Mouse (Mus musculus): ENCODE results near the gene Snrnp35.
A peak's percentile ranks its signal among the peaks of the same experiment; 100 is the strongest.
"Not testable (repeated sequence)": the region's sequence is repeated elsewhere in the genome, so short reads cannot be mapped to it uniquely, and the experiment has no call there.

Gene Snrnp35

DNA sequence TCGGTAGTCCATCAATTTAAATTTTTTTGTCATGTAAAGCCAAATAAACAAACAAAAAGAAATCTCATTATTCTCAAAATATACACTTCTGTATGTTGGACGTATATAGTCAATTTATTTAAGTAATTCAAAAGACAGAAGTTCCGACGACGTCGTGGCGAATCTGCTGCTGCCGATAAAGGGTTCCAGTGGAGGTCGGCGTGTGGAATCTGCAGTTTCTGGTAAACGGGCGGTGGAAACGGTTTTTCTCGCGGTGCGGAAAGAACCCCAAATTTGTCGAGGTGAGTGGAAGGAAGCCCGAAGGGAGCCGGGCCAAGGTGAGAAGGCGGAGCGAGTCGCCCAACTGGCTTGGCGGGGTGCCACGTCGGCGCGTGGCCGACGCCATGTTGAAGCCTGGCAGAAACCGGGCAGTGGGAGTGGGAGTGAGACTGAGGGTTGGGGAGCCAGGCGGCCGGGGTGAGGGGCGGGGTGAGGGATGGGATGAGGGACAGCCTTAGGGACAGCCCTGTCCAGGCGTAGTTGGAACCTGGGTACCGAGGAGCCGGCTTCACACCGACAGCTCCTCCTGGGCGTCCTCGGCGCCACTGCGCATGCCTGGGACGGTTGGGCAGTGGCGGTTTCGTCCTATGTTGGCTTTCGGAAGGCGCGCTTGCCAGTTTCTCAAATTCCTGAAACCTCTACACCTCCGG is at the start of gene Snrnp35:
Gene Snrnp35, plus strand, starts transcription at position 169 of the 689 bp plus-strand sequence.
- DNase-seq (ENCODE audit: low spot score), result peak; percentile 94

GRCm38 (mm10) chr5:124438229-124438628 is 44.7 kb upstream of the Snrnp35 start:
- DNase-seq (ENCODE audit: low spot score), result peak; percentile 26

DNA sequence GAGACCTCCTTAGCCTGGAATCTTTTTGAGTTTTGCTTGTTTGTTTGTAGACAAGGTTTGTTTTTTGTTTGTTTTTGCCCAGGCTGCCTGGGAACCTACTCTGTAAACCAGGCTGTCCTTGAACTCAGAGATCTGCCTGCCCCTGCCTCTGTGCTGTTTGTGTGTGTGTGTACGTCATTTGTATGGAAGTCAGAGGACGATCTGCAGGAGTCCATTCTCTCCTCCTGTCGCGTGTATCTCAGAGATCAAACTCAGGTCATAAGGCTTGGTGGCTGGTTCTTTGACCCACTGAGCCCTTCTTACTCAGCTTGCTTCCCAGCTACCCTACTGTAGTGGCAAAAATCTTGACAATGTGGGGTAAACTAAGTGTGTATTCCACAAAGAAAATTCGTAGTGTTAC is 44.2 kb upstream of the Snrnp35 start:
- no peak for DNase-seq (ENCODE audit: low spot score)

DNA sequence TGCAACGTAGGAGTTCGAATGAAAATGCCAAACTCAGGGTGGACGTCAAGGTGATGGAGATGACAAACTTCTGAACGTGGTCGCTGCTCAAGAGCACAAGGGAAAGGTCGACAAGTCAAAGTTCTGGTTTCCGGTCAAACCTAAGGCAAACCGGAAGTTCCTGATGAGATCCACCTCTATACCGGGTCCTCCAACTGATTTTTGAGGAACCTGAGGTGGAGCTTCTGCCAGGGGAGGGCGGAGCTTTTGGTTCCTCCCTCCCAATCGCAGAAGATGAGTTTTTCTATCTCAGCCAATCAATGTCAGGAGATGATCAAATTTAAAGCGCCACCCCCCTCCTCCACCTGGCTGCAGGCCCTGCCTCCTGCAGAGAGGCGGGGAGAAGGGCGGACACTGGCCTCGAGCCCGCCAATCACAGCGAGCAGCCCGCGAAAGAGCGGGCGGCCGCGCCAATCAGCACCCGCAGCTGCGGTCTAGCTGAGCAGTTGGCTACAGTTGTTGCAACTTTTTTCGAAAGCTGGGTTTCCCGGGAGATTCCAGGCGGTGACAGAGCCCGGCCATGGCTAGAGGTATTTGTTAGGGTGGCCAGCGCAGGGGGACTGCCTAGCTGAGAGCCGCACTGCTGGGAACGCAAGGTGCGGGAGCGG is 43.4 kb upstream of the Snrnp35 start, which contains the start of gene Kmt5a:
Gene Kmt5a, plus strand, starts transcription at position 484 of the 647 bp plus-strand sequence.
- peak; percentile 96 for DNase-seq (ENCODE audit: low spot score)

- peak; percentile 43 for DNase-seq (ENCODE audit: low spot score)
Measured at GRCm38 (mm10) chr5:124440094-124440701, 42.7 kb upstream of the Snrnp35 start.

DNA sequence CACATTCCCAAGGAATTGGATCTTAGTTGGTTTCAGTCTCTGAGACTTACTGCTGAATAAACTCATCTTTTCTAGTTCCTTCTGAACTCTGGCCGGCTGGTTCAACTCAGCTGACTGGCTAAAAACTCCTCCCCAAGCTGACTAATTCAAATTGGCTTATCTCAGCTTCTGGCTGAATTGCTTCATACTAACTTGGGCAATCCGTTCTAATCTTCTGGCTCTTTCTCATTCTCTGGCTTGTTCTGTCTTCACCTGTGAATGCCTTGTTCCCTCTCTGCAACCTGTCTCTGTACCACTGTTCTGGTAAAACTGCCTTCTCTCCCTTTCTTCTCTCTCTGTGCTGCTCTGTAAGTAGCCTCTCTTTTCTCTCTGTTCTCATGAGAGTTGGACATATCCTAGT is 40.3 kb upstream of the Snrnp35 start:
- DNase-seq (ENCODE audit: low spot score), result no peak

DNA sequence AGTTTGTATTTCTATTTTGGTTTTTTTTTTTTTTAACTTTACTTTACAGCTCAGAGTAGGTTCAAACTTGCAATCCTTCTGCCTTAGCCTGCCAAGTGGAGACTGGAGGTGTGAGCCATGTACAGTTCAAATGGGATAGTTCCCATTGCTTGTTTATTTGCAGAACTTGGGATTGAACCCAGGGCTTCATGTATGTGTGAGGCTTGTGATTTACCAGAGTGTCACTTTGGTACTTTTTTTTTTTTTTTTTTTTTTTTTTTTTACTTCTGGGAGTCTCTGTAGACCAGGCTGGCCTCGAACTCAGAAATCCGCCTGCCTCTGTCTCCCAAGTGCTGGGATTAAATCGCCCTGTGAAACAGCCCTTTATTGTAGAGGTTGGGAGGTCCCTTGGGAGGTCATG is 38.7 kb upstream of the Snrnp35 start:
- no peak for DNase-seq (ENCODE audit: low spot score)

DNA sequence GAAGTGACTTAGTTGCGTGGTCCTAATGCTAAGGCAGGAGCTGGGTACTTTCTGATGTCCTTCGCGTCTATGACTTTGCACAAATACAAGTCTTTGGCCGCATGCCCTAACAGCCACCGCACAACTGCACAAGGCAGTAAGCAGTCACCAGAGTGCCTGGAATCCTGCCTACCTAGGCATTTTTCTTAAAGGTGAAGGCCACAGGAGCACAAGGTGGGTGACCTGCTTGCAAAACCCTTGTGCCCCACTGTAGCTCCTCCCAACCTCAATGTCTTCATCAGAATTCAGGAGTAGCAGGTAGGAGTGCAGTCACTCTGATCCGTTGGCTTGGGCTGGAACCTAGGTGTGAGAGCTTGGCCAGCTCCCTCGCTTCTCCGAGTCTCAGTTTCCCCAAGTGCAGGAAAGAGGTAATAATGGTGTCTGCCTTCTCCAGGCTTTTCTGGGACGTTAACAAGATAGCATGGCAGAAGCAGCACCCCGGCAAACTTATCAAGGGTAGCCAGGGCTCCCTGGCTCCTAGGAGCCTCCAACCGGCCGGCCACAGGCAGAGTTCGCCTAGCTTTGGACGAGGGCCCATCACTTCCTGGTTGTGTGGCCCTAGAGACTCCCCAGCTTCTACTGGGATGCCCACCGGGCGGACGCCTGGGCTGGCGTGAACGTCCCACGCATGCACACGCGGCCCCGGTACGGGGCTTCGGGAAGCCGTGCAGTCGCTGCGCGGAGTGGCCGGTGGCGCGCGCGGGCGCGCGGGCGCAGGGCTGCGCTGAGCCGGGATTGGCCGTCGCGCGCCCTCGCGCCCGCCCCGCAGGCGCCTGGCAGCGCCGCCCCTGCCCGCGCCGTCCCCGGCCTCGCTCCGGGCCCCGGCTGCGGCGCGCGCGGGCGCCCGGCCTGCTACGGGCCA is 38.0 kb upstream of the Snrnp35 start:
- peak; percentile 62 for DNase-seq (ENCODE audit: low spot score)

DNA sequence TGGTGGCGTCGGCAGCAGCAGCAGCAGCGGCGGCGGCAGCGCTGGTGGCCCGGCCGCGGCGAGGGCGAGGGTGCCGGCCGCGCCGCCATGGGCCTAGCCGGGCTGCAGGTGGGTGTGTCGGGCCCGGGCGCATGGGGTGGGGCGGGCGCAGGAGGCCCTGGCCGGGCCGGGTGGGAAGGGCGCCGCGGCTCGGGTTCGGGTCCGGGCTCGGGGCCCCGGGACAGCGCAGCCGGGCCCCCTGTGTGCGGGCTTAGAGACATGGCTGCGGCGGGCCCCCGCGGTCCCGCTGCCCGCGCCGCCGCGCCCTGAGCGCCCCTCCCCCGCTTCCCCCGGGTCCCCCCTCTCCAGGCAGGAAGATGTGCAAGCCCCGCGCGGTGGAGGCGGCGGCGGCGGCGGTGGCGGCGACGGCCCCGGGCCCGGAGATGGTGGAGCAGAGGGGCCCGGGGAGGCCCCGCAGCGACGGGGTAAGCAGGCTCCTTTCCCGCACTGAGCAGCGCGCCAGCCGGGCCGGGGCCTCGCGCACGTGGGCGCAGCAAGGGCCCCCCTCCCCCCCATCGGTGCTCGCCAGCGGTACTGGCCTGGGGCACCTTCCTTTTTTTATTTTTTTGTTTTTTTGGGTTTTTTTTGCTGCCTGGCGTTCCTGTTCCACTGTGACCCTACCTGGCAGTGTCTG is 37.2 kb upstream of the Snrnp35 start:
- DNase-seq (ENCODE audit: low spot score), result peak; percentile 38

GRCm38 (mm10) chr5:124446301-124446881 is 36.5 kb upstream of the Snrnp35 start:
- DNase-seq (ENCODE audit: low spot score), result no peak

DNA sequence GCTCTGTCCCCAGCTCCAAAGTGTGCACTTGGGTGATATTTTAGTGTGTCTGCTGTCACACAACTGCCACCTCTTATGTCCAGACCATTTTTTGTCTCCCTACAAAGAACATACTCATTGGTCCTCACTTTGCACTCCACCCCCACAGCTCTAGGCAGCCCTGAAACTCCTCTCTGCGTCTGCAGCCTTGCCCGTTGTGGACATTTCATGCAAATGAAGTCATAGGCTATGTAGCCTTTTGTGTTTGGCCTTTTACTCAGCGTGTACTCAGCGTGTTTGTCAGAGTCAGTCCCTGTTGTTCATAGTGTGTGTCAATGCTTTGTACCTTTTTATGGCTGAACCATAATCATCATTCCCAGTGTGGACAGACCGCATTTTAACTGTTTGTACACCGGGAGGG is 33.4 kb upstream of the Snrnp35 start:
- DNase-seq (ENCODE audit: low spot score), result no peak

DNA sequence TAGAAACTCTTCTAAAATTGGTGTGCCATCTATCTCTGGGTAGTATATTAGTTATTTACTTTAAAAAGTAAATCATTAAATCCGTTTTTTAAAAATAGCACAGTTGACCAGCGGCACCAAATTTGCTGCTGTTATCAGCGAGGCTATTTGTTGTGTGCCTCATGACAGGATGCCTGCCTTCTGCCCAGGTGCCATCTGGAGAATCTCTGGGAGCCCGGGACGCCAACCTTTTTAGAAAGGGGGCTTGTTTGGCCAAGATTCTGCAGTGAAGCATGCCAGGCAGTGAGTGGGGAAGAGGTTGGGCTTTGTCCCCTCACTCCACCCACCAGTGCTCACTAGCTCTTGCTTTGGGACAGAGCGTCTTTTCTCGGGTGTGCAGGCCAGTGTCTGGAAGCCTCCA is 32.9 kb upstream of the Snrnp35 start:
- DNase-seq (ENCODE audit: low spot score), result no peak

DNA sequence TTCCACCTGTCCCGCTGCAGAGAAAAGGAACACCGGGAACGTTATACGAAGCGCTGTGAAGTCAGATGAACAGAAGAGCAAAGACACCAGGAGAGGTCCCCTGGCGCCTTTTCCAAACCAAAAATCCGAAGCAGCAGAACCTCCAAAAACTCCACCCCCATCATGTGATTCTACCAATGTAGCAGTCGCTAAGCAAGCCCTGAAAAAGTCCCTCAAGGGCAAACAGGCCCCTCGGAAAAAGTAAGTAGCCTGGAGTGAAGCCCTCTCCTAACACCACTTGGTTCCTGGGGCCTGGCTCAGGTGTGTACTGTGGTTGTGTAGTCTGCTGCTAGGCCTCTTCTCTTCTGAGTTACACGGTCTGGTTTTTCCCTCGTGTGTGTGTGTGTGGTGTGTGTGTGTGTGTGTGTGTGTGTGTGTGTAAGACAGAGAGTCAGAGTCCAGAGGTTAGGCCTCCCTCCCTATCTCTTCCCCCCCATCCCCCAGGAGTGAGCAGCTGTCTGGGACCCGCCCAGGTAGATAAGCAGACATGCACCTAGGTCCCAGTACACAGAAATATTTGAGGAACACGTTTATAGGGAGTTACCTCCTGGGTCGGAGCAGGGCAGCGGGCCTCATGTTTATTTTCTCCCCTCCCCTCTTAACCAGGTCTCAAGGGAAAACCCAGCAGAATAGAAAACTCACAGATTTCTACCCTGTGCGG is 32.1 kb upstream of the Snrnp35 start:
- no peak for DNase-seq (ENCODE audit: low spot score)

GRCm38 (mm10) chr5:124452494-124453228 is 30.3 kb upstream of the Snrnp35 start:
- no peak for DNase-seq (ENCODE audit: low spot score)

DNA sequence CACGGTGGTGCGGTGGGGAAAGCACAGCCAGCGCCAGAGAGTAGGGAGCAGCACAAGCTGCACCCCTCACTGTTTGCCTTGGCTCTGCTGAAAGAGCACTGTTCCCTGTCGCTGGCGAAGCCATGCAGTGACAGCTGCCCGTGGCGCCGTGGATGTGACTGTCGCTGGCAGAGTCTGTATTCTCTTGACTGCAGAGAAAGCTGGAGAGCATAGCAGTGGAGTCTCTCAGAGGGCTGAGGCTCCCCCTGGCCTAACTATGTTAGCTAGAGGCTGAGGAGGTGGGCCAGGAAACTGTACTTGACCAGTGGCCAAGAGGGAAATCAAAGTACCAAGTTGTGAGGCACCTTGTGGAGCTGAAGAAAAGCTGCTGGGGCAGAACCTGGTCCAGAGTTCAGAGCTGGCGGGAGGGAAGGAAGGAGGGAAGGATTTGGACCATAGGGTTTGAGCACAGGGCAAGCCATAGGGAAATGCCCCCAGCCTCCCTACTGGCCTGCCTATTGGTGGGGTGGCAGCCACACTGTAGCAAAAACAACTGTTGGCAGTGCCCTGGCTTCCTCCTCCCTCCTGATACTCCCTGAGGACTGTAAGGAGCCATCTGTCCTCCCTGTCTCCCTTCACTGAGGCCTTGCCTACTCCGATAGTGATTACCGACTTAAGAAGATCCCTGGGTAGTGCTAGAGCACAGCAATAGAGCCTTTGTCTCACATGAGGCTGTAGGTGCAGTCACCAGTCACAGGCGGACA is 29.4 kb upstream of the Snrnp35 start:
- DNase-seq (ENCODE audit: low spot score), result no peak

- no peak for DNase-seq (ENCODE audit: low spot score)
Measured at GRCm38 (mm10) chr5:124454082-124454419, 28.9 kb upstream of the Snrnp35 start.

DNA sequence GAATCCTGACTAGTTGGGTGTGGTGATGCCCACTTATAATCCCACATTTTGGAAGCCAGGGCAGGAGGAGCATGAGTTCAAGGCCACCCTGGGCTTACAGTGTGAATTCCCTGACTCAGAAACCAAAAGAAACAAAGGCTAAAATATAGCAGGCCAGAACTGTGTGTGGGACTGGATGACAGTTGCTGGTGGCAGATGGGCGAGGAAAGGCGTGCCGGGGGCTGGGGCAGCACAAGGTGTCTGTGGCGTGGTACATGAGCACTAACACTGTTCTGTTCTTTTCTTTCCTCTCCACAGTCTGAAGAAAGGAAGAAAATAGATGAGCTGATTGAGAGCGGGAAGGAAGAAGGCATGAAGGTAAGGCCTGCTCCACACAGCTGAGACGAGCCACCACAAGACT is 26.2 kb upstream of the Snrnp35 start:
- DNase-seq (ENCODE audit: low spot score), result no peak

GRCm38 (mm10) chr5:124460922-124461321 is 22.0 kb upstream of the Snrnp35 start:
- not testable (repeated sequence) for DNase-seq (ENCODE audit: low spot score)

DNA sequence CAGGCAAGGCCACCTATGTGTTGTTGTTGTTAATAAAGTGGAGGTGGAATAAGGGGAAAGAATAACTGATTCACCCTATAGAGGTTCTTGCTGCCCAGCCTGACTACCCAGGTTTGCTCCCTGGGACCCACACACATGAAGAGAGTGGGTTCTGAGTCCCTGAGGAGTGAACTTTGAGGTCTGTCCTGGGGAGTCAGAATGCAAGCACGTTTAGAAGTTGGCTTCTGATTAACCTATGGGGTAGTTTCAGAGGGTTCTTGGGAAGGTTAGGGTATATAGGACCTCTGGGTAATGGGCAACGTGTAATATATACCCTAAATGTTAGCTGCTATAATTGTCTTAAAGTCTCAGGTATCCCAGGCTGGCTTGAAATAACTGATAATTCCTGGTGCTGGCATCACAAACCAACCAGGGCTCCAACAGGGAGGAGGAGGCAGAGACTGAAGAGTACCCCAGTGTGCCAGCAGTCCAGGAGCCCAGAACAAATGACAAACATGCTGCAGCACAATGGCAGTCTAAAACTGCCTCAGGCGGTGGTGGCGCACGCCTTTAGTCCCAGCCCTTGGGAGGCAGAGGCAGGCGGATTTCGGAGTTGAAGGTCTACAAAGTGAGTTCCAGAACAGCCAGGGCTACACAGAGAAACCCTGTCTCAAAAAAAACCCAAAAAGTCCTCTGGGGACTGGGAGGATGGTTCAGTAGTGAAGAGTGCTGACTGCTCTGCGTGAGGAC is 20.5 kb upstream of the Snrnp35 start:
- DNase-seq (ENCODE audit: low spot score), result no peak

All from T-cell, adult 2 months (primary cell).